Mouse (Mus musculus) megakaryocyte-erythroid progenitor cell, adult 5-6 weeks (primary cell): ENCODE data around the gene Mboat2. TPM values are rescaled to one million over a fixed set of nuclear protein-coding genes. Genes with fewer than 3 reads are reported as not detected.

Experiments used
- ATAC-seq: replicated peaks from 2 replicates; pipeline ENCODE4 v1.8.0; 2016; ENCODE audit warnings: mild to moderate bottlenecking, inconsistent platforms; ENCODE audit not compliant: severe bottlenecking, poor library complexity, low FRiP score, low TSS enrichment
- total RNA-seq, 2 experiments: library from RNA; stranded (forward) in 1 of 2; stranded (reverse) in 1 of 2; fragments of 200-1000, 215-1000 nt in 1 of 2; fragments of >200 nt in 1 of 2; fragmentation: Nextera tagmentation in 1 of 2; gene quantifications; 2 replicates each; pipeline ENCODE4 v1.2.3; 2014 to 2017

Mboat2 gene
- total RNA-seq, 2 experiments from 2014 or later = 16.7 to 38.1 TPM

GRCm38 (mm10) chr12:24892536-24892935, 61.9 kb downstream of the Mboat2 start:
- ATAC-seq = peak; percentile 41

- ATAC-seq = no peak
Measured at GRCm38 (mm10) chr12:24893777-24894468, 63.2 kb downstream of the Mboat2 start.

GRCm38 (mm10) chr12:24895352-24895751, 64.7 kb downstream of the Mboat2 start:
- ATAC-seq = no peak

- no peak for ATAC-seq
Measured at GRCm38 (mm10) chr12:24897354-24897753, 66.7 kb downstream of the Mboat2 start.

GRCm38 (mm10) chr12:24898226-24898625, 67.5 kb downstream of the Mboat2 start:
- ATAC-seq = no peak

GRCm38 (mm10) chr12:24899636-24900035, 69.0 kb downstream of the Mboat2 start:
- ATAC-seq = no peak

GRCm38 (mm10) chr12:24902736-24903135, 72.1 kb downstream of the Mboat2 start:
- ATAC-seq = no peak

GRCm38 (mm10) chr12:24907894-24908293, 77.2 kb downstream of the Mboat2 start:
- no peak; the same call in 1 of the 2 replicates for ATAC-seq

- no peak for ATAC-seq
Measured at GRCm38 (mm10) chr12:24909679-24910078, 79.0 kb downstream of the Mboat2 start.

GRCm38 (mm10) chr12:24912174-24912573, 81.5 kb downstream of the Mboat2 start:
- ATAC-seq = no peak

GRCm38 (mm10) chr12:24912876-24913275, 82.2 kb downstream of the Mboat2 start:
- ATAC-seq = no peak

GRCm38 (mm10) chr12:24918575-24919262, 88.0 kb downstream of the Mboat2 start:
- no peak for ATAC-seq

- ATAC-seq = peak; percentile 87
Measured at GRCm38 (mm10) chr12:24920861-24921260, 90.2 kb downstream of the Mboat2 start.

GRCm38 (mm10) chr12:24924003-24924402, 93.3 kb downstream of the Mboat2 start:
- peak; percentile 64 for ATAC-seq

GRCm38 (mm10) chr12:24925276-24925675, 94.6 kb downstream of the Mboat2 start:
- no peak for ATAC-seq

GRCm38 (mm10) chr12:24925684-24926083, 95.0 kb downstream of the Mboat2 start:
- ATAC-seq = no peak

GRCm38 (mm10) chr12:24928051-24928748, 97.5 kb downstream of the Mboat2 start:
- no peak for ATAC-seq

- no peak for ATAC-seq
Measured at GRCm38 (mm10) chr12:24929043-24929442, 98.4 kb downstream of the Mboat2 start.

- ATAC-seq = peak; percentile 88
Measured at GRCm38 (mm10) chr12:24930760-24931159, 100.1 kb downstream of the Mboat2 start.

GRCm38 (mm10) chr12:24932120-24932519, 101.4 kb downstream of the Mboat2 start:
- ATAC-seq = no peak
